Comparison of ENCODE assay signal across 9 mouse cellular contexts in the genomic region with DNA sequence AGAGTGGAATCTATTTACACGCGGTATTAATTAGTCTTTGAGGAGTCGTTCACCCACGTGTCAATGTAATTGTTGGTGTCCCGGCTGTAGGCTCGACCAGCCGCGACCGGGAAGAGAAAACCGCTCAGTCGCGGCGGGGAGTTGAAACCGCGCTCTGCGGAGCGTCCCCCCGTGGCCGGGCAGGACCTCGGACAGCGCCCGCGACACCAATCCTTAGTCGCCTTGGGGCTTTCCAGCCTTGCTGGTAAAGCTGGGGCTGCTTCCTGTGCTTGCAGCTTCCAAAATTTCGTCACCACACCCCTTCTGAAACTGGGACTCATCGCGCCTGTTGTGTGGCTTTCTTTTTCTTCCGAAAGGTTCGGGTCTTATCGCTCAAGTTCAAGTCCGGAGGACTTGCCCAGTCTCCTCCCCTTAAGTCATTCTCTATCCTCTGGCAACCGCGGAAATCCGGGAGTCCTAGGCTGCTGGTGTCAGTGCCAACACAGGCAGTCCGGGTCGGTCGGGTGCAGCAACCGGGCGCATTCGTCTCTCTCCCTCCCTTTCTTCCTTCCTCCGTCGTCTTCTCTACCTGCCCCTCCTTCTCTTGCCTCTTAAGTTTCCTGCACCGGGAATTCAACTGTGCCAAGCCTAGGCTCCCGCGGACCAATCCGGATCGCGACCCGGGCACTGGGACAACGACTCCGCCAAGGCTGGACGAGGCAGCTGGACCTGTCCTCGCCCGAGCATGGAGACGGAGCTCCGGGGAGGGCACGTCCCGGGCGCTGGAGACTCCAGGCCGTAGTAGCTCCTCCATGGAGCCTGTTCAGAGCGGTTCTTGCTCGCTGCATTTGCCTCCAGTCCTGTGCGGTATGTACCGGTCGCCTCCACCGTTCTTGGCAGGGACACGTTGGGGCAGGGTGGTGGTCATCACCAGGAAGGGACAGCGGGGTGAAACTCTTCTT. TPM values are rescaled to one million over a fixed set of nuclear protein-coding genes. Genes with fewer than 3 reads are reported as not detected.
A peak's percentile ranks its signal among the peaks of the same experiment; 100 is the strongest.
DNase-seq lines count a peak whose midpoint lies in the region; ATAC-seq and TF ChIP-seq lines count a peak whose summit lies in the region.
"Had no signal": no experiment of that assay in that cellular context is flagged by ENCODE, and none has a peak within 500 bp of the region (broad histone marks: within the 10 kb centered on the region; RNA-seq: fewer than 3 reads in every experiment).

No protein-coding gene starts in this region.

- no peak overlapping the region for H3K27ac ChIP-seq in forebrain, embryonic 10.5 days
- H3K27ac ChIP-seq in hindbrain, postnatal 0 days = peak overlapping the region; percentile 76
- H3K27ac ChIP-seq in liver, embryonic 11.5 days (ENCODE audit: low read depth, low read length) = no peak overlapping the region
- H3K27ac ChIP-seq in neural tube, embryonic 15.5 days (replicated peaks) = peak overlapping the region; percentile 89

- peak; percentile 64 for DNase-seq in ovary, postnatal 36 days (ENCODE audit: low spot score)
- no peak for DNase-seq in ovary, postnatal 10 days (ENCODE audit: low spot score)
- peak; percentile 64 for DNase-seq in brain, embryonic 14.5 days (ENCODE audit: low read depth)
- DNase-seq in forebrain, embryonic 10.5 days (ENCODE audit: extremely low spot score, low spot score) = peak; percentile 66
- peak; percentile 65 for DNase-seq in hindbrain, postnatal 0 days (ENCODE audit: low spot score)
- DNase-seq in liver, embryonic 11.5 days (ENCODE audit: low spot score) = peak; percentile 69
- DNase-seq in yolk sac, embryonic 10.5 days (ENCODE audit: low spot score) = no peak

- peak overlapping the region; percentile 58 for H3K4me3 ChIP-seq in forebrain, embryonic 10.5 days
- H3K4me3 ChIP-seq in hindbrain, postnatal 0 days (ENCODE audit: low read length) = peak overlapping the region; percentile 62
- peak overlapping the region; percentile 30; the same call in 1 of the 2 replicates for H3K4me3 ChIP-seq in liver, embryonic 11.5 days (ENCODE audit: low read depth, low read length)
- H3K4me3 ChIP-seq in neural tube, embryonic 15.5 days (replicated peaks) = peak overlapping the region; percentile 62

- H3K27me3 ChIP-seq in forebrain, embryonic 10.5 days (ENCODE audit: poor library complexity, severe bottlenecking) = peaks cover 78% of the 10 kb centered on the region
- no peaks in the 10 kb centered on the region for H3K27me3 ChIP-seq in hindbrain, postnatal 0 days (ENCODE audit: insufficient read depth, low read length)
- peaks cover 69% of the 10 kb centered on the region for H3K27me3 ChIP-seq in liver, embryonic 11.5 days (replicated peaks; ENCODE audit: control insufficient read depth, insufficient read depth, low read length)
- H3K27me3 ChIP-seq in neural tube, embryonic 15.5 days (replicated peaks) = peaks cover 11% of the 10 kb centered on the region

- H3K36me3 ChIP-seq in forebrain, embryonic 10.5 days (replicated peaks) = no peaks in the 10 kb centered on the region
- no peaks in the 10 kb centered on the region for H3K36me3 ChIP-seq in hindbrain, postnatal 0 days (ENCODE audit: insufficient read depth, low read length)
- no peaks in the 10 kb centered on the region for H3K36me3 ChIP-seq in liver, embryonic 11.5 days (ENCODE audit: control insufficient read depth, insufficient read depth, low read length)
- no peaks in the 10 kb centered on the region for H3K36me3 ChIP-seq in neural tube, embryonic 15.5 days

- ATAC-seq in hindbrain, postnatal 0 days = peak; percentile 68
- ATAC-seq in liver, embryonic 11.5 days (replicated peaks; ENCODE audit: low FRiP score) = peak; percentile 54
- peak; percentile 59 for ATAC-seq in neural tube, embryonic 15.5 days (ENCODE audit: low FRiP score)

- H3K4me2 ChIP-seq in hindbrain, postnatal 0 days (ENCODE audit: low read depth, low read length) = peak overlapping the region; percentile 78
- H3K4me2 ChIP-seq in liver, embryonic 11.5 days = peak overlapping the region; percentile 29
- H3K4me2 ChIP-seq in neural tube, embryonic 15.5 days = peak overlapping the region; percentile 89

- no peak for TF ChIP-seq CTCF in brain, embryonic 14.5 days (IDR thresholded peaks at IDR 0.05; ENCODE audit: borderline replicate concordance, extremely low read depth, insufficient read depth, insufficient read length)
- TF ChIP-seq CTCF in hindbrain, postnatal 0 days (IDR thresholded peaks at IDR 0.05; ENCODE audit: low read depth) = no peak

- under 1% methylated on average over 68 of the region's 68 CpGs for WGBS in forebrain, embryonic 10.5 days
- 1% methylated on average over 68 of the region's 68 CpGs for WGBS in hindbrain, postnatal 0 days
- WGBS in liver, embryonic 11.5 days = 2% methylated on average over 64 of the region's 68 CpGs
- under 1% methylated on average over 68 of the region's 68 CpGs for WGBS in neural tube, embryonic 15.5 days

- H3K9me3 ChIP-seq in forebrain, embryonic 10.5 days = no peaks in the 10 kb centered on the region
- H3K9me3 ChIP-seq in hindbrain, postnatal 0 days (ENCODE audit: low read length) = no peaks in the 10 kb centered on the region
- H3K9me3 ChIP-seq in liver, embryonic 11.5 days (ENCODE audit: control insufficient read depth, low read length) = no peaks in the 10 kb centered on the region
- no peaks in the 10 kb centered on the region for H3K9me3 ChIP-seq in neural tube, embryonic 15.5 days (replicated peaks)

- no peak for TF ChIP-seq POLR2A in brain, embryonic 14.5 days (IDR thresholded peaks at IDR 0.05; ENCODE audit: borderline replicate concordance, extremely low read depth, insufficient read depth, insufficient read length, poor library complexity, severe bottlenecking)

- peak overlapping the region; percentile 68 for H3K9ac ChIP-seq in hindbrain, postnatal 0 days (replicated peaks; ENCODE audit: low read length)
- no peak overlapping the region for H3K9ac ChIP-seq in liver, embryonic 11.5 days (ENCODE audit: low read depth, low read length)
- H3K9ac ChIP-seq in neural tube, embryonic 15.5 days (replicated peaks) = peak overlapping the region; percentile 72

- H3K4me1 ChIP-seq in forebrain, embryonic 10.5 days = peaks cover 41% of the 10 kb centered on the region
- peaks cover 3% of the 10 kb centered on the region; the same call in 1 of the 2 replicates for H3K4me1 ChIP-seq in hindbrain, postnatal 0 days (ENCODE audit: insufficient read depth, low read length)
- no peaks in the 10 kb centered on the region; the same call in 1 of the 2 replicates for H3K4me1 ChIP-seq in liver, embryonic 11.5 days (replicated peaks; ENCODE audit: control insufficient read depth, insufficient read depth, low read length)
- H3K4me1 ChIP-seq in neural tube, embryonic 15.5 days = peaks cover 21% of the 10 kb centered on the region

RNA-seq across cellular contexts. Expression of a gene that starts 0.5 kb away (rescaled TPM):
- polyA plus RNA-seq in brain, embryonic 14.5 days (2012; rRNA removed) = 32.0 and 42.6 TPM in 2 replicates
- 0.23 and 1.0 TPM in 2 replicates for polyA plus RNA-seq in forebrain, embryonic 10.5 days (2016; fragmentation: Nextera tagmentation; extraction: Ambion mirVana)
- 65.3 and 68.5 TPM in 2 replicates for total RNA-seq in hindbrain, postnatal 0 days (2014; rRNA removed)
- 94.8 and 99.9 TPM in 2 replicates for polyA plus RNA-seq in hindbrain, postnatal 0 days (2015; fragmentation: Nextera tagmentation; extraction: Ambion mirVana)
- 0.22 TPM in 1 of 2 replicates, not detected in the other for polyA plus RNA-seq in liver, embryonic 11.5 days (2014; fragmentation: Nextera tagmentation; extraction: Ambion mirVana)
- 80.9 and 110 TPM in 2 replicates for polyA plus RNA-seq in neural tube, embryonic 15.5 days (2015; fragmentation: Nextera tagmentation; extraction: Ambion mirVana)
- total RNA-seq: neutrophil, adult 5-6 weeks had no signal

Comparison
In these comparisons a context has a peak if more than half of its experiments do, and no peak if none do; other contexts are left out.
1. DNase-seq: peak in ovary, postnatal 36 days (single experiment), brain, embryonic 14.5 days (single experiment), forebrain, embryonic 10.5 days (single experiment), hindbrain, postnatal 0 days (single experiment) and liver, embryonic 11.5 days (single experiment); none in ovary, postnatal 10 days (single experiment) and yolk sac, embryonic 10.5 days (single experiment).
2. H3K27ac ChIP-seq: peak in hindbrain, postnatal 0 days (single experiment) and neural tube, embryonic 15.5 days (single experiment); none in forebrain, embryonic 10.5 days (single experiment) and liver, embryonic 11.5 days (single experiment).
3. H3K4me2 ChIP-seq: peak in every context shown above with its lines; median percentile 89 in neural tube, embryonic 15.5 days; 78 in hindbrain, postnatal 0 days; 29 in liver, embryonic 11.5 days.
4. RNA of a gene that starts 0.5 kb away (polyA plus RNA-seq): 80.9 to 110 TPM in neural tube, embryonic 15.5 days, 94.8 to 99.9 TPM in hindbrain, postnatal 0 days and 32.0 to 42.6 TPM in brain, embryonic 14.5 days; 0.23 to 1.0 TPM in forebrain, embryonic 10.5 days and 0.22 TPM in liver, embryonic 11.5 days; every median in the first group is over 10 times any median in the second.
5. Peak in every context shown above with its lines, with median percentiles within 50 percentile points of each other: H3K4me3 ChIP-seq and ATAC-seq.